Mouse (Mus musculus) lung, adult 10 weeks (tissue): ENCODE results near the gene Sugt1. TPM values are rescaled to one million over a fixed set of nuclear protein-coding genes. Genes with fewer than 3 reads are reported as not detected.

Experiments
- polyA plus RNA-seq: library from polyadenylated mRNA; stranded (reverse); fragments of 350-450 nt; fragmentation: Illumina TruSeq; extraction: RNeasy Lipid Tissue Mini Kit (QIAGEN cat#74804); gene quantifications from one replicate; pipeline ENCODE4 v1.2.3, GENCODE M21; 2014; ENCODE audit warnings: low read depth, low replicate concordance; ENCODE audit not compliant: insufficient read depth

Gene Sugt1
- polyA plus RNA-seq: 87.4 TPM

DNA sequence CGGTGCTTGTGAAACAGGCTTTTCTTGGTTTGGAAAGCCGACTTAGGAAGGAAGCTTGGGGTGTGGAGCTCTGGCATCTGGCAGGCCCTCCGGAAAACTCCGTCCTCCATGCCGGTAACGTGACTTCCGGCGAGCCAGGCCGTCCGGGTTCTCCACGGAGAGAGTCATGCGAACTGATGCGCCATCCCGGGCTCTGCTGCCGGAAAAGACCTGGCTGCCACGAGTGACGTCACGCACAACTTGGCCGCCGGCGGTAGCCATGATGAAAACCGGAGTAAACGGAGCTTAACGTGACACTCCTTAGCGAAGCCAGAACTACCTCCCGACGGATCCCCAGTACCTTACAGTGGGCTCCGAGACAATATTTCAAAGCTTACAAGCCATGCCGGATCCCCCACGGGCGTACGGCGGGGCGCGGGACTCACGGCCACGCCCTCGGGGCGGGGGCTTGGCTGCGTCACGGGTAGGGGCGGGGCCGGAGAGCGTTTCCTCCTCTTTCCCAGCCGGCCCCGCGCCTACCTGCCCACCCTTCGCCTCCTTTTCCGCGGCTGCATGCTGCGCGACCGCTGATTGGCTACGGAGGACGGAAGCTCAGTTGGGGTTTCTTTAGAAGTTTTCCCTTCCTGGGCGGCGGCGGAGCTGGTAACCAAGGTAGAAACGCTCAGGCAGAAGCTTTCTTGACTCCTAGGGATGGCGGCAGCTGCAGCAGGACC, at the start of gene Sugt1:
Sugt1 (plus strand) TSS at position 553 of the 713 bp plus-strand sequence.

DNA sequence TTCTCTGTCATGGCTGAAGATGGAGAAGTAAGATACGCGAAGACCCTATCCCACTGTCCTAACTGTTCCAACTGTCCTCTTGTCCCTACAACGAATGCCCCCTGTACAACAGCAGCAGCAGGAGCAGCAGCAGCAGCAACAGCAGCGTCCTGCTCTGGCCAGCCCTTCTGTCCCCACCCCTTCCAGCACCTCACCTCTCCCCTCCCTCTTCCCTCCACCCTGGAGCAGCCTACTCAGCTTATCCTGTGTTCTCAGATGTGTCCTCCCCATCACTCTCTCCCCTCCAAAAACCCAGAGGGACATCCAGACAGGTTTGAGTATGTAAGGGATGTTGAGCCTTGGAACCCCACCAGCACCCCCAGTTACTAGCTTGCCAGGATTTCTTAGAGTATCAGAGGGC, 74.5 kb downstream of the Sugt1 start, which contains the start of gene Cnmd:
Cnmd (minus strand) TSS at position 170 of the 400 bp plus-strand sequence.

Other genes starting within 250 kb of the Sugt1 start
- 14.7 TPM for gene Naa16, start 196.9 kb upstream of the Sugt1 start, polyA plus RNA-seq
- gene Mtrf1, start 189.9 kb upstream of the Sugt1 start, polyA plus RNA-seq: 4.5 TPM
- 5.2 TPM for gene Kbtbd7, start 161.2 kb upstream of the Sugt1 start, polyA plus RNA-seq
- gene Kbtbd6, start 135.9 kb upstream of the Sugt1 start, polyA plus RNA-seq: 0.08 TPM
- gene Elf1, start 106.5 kb upstream of the Sugt1 start, polyA plus RNA-seq: 21.8 TPM
- gene Wbp4, start 106.2 kb upstream of the Sugt1 start, polyA plus RNA-seq: 17.2 TPM
- gene Cnmd, start 74.5 kb downstream of the Sugt1 start, polyA plus RNA-seq: 0.55 TPM
- not detected for gene Pcdh8, start 183.6 kb downstream of the Sugt1 start, polyA plus RNA-seq